Mouse (Mus musculus) embryo, embryonic 11.5 days (tissue): ENCODE data around the gene Astn1.

ENCODE experiments used
- DNase-seq: peaks from one replicate; pipeline ENCODE4 v3.0.0-alpha.2; 2012; ENCODE audit warnings: low read depth, low spot score

Astn1 gene

DNA sequence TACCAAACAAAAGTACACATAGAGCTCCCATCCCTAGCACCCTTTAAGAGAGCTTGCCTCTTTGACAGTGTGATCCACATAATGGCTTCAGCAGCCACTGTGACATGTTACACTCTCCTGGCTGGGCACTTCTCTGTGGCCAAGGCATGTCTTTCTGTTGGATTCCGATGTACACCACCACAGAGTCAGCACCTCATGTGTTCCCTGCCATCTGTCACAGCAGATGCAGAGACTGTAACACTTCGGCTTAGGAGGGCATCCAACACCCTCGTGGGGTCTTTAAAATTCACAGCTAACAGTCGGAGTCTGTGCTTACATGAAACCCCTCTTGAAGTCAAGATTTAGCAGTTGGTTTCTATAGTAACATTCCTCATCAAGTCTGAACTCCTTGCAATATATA lies 154.5 kb downstream of the Astn1 start:
- no peak for DNase-seq

GRCm38 (mm10) chr1:158536195-158536594 lies 174.1 kb downstream of the Astn1 start:
- DNase-seq = no peak

DNA sequence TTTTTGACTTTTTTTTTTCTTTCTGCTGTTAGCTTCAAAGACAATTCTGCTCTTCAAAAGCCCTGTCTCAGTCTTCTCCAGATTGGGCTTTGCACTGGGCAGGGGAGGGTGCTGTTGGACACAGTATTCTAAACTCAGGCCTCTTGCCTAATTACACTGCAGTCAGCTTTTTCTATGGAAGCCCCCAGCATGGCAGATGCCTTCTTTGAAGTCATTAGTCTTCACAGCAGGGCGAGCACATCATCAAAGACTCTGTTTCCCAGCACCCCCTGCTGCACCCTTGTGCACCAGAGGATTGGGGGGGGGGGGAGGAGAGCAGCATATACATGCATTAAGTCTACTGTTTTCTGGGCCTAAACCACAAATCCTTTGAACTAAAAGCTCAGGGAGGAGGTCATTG lies 174.8 kb downstream of the Astn1 start:
- no peak for DNase-seq

GRCm38 (mm10) chr1:158545095-158545494 lies 183.0 kb downstream of the Astn1 start:
- DNase-seq = no peak

- no peak for DNase-seq
These were observed 184.4 kb downstream of the Astn1 start for GRCm38 (mm10) chr1:158546513-158546912.

DNA sequence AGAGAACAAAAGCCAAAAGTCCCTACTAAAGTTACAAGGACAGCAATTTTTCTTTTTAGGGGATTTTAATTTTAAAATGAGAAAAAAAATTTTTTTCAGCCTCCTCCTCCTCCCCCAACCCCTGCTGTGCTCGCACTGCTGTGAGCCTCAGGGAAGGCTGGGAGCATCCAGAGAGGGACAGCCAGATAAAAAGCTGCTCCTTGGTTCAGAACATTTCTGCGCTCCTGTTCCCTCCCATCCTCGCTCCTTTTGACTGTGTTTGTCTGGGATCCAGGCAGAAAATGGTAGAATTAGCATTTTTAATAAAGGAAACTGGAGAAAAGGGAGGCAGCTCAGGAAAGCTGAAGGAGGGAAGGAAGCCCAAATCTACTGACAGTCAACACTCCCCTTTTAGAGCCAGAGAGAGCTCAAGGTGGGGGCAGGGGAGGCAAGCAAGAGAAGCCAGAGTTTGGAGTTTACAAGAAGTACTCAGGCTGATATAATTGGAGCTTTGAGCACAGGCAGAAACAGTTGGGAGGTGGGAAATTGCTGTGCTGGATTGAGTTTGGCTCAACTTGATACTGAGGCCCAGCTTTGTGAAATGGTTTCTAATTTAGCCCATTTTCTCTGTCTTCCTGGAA lies 185.6 kb downstream of the Astn1 start:
- DNase-seq = no peak

DNA sequence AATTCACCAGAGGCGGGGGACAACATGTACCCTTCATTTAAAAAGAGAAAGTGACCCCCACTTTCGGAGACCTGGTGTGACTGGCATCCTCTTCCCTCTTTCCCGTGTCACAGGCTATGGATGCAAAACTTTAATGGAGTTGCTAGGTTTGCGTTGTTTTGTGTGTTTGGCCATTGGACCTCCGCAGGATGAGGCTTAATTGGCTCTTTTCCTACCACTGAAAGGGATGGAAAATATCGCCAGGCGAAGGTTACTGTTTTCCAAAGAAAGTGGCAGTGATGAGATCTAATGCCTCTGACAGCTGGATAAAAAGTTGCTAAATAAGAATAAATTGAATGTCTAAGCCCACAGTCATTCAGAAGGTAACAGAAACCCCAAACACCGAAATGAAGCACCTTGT lies 186.2 kb downstream of the Astn1 start:
- no peak for DNase-seq

GRCm38 (mm10) chr1:158549616-158550015 lies 187.5 kb downstream of the Astn1 start:
- DNase-seq = no peak

DNA sequence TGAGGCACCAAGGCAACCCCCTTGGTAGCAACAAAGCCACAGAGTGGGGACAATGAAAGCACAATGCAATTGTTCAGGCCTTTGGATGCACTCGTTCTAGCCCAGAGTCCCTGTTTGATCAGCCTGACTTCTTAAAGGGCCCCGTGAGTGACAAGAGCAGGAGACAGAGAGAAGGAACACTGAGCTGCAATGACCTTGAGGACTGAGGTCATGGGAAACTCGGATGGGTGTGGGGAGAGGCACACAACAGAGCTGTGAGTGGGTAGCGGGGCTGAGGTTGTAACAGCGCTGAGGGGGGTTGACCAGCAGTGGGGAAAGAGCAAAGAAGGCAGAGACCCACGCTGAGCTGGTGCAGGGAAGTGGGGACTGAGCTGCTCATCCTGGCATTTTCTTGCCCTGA lies 189.9 kb downstream of the Astn1 start:
- DNase-seq = no peak

DNA sequence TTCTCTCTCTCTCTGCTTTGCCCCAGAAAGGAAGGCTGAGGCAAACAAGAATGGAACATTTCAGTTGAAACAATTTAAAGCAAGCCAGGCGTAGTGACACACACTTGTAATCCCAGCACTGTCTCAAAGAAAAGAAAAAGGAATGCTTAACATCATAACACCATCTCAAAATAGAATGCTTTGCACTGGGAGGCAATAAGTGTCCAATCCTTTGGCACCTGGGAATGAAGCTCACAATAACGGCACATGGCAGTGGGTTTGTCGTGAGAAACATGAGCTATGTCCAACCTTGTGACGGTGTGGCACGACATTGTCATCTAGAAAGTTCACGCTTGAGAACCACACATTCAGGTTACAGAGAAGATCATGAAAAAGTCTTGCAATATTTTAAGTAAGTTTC lies 191.3 kb downstream of the Astn1 start:
- no peak for DNase-seq

- no peak for DNase-seq
These were observed 192.0 kb downstream of the Astn1 start for GRCm38 (mm10) chr1:158554020-158554505.

- DNase-seq = no peak
These were observed 211.1 kb downstream of the Astn1 start for GRCm38 (mm10) chr1:158573168-158573567.

GRCm38 (mm10) chr1:158573597-158573996 lies 211.5 kb downstream of the Astn1 start:
- no peak for DNase-seq

DNA sequence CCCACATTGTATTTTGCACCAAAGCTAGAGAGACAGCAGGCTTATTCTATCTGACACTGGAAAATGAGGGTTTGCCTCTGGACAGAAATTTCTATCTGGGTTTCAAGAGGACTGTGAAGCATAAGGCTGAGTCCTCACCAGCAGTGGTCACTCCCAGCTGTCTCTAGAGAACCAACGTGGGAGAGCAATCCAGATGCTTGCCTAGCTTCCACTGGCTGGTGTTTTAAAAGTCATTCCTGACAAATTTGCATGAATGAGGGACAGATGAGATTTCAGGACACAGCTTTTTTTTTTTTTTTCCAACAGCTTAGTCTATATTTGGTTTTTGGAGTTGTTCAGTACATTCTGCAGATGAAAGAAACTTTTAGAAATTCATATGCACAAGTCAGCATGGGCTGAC lies 213.9 kb downstream of the Astn1 start:
- no peak for DNase-seq

GRCm38 (mm10) chr1:158581806-158582205 lies 219.7 kb downstream of the Astn1 start:
- DNase-seq = no peak

- DNase-seq = no peak
These were observed 226.8 kb downstream of the Astn1 start for GRCm38 (mm10) chr1:158588903-158589302.

- DNase-seq = peak; percentile 36
These were observed 234.8 kb downstream of the Astn1 start for GRCm38 (mm10) chr1:158596726-158597448.

- DNase-seq = no peak
These were observed 235.9 kb downstream of the Astn1 start for GRCm38 (mm10) chr1:158597996-158598395.

GRCm38 (mm10) chr1:158599435-158599834 lies 237.4 kb downstream of the Astn1 start:
- DNase-seq = no peak

- no peak for DNase-seq
These were observed 241.0 kb downstream of the Astn1 start for GRCm38 (mm10) chr1:158603056-158603455.

- DNase-seq = no peak
These were observed 242.1 kb downstream of the Astn1 start for GRCm38 (mm10) chr1:158604149-158604548.

DNA sequence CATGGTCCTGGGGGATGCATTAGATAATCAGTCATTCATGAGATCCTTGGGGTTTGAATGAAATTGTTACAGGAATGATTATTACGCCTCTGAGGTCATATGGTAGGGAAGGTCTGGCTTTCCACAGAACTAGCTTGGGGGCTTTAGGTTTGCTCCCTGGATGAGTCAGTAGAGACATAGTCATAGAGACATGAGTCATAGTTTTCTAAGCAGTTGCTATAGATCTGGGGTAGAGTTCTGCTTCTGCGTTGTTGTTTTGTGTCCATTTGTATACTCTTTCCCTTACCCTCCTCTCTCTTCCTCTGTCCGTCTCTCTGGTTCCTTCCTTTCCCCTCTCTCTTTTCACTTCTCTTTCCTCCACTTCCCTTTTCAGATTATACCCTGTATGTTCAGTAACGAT lies 243.5 kb downstream of the Astn1 start:
- no peak for DNase-seq

- no peak for DNase-seq
These were observed 244.3 kb downstream of the Astn1 start for GRCm38 (mm10) chr1:158606324-158606723.
